Mouse (Mus musculus) limb, embryonic 14.5 days (tissue): Measurements from ENCODE around the gene Ccdc171. TPM values are rescaled to one million over a fixed set of nuclear protein-coding genes. Genes with fewer than 3 reads are reported as not detected.
"Not testable (repeated sequence)": the region's sequence is repeated elsewhere in the genome, so short reads cannot be mapped to it uniquely, and the experiment has no call there.

Experiments used
- ATAC-seq: fragments of 200-750 bp; cut with Nextera tagmentation; 2 replicates; pipeline ENCODE4 v1.8.0; 2017; ENCODE audit warnings: low read depth, moderate number of reproducible peaks, moderate TSS enrichment; ENCODE audit not compliant: low FRiP score
- DNase-seq: peaks from one replicate; pipeline ENCODE4 v3.0.0-alpha.2; 2015; ENCODE audit warnings: low spot score
- H3K27ac ChIP-seq: fragments of 300-500 bp; sonication (generic); replicated peaks from 2 replicates; pipeline ENCODE4 v1.5.1; 2014; ENCODE audit warnings: low read depth, mild to moderate bottlenecking, low read length, moderate library complexity, mixed read lengths
- H3K27me3 ChIP-seq: fragments of 300-500 bp; sonication (generic); 2 replicates; pipeline ENCODE4 v1.6.1; 2014; ENCODE audit warnings: low read length, mixed read lengths; ENCODE audit not compliant: control insufficient read depth, insufficient read depth
- H3K36me3 ChIP-seq: fragments of 300-500 bp; sonication (generic); 2 replicates; pipeline ENCODE4 v1.6.1; 2014; ENCODE audit warnings: mild to moderate bottlenecking, low read length, moderate library complexity, mixed read lengths; ENCODE audit not compliant: control insufficient read depth, insufficient read depth
- H3K4me1 ChIP-seq: fragments of 300-500 bp; sonication (generic); 2 replicates; pipeline ENCODE4 v1.6.1; 2014; ENCODE audit warnings: antibody characterized with exemption, low read length, mixed read lengths; ENCODE audit not compliant: control insufficient read depth, insufficient read depth
- H3K4me2 ChIP-seq: fragments of 300-500 bp; sonication (generic); replicated peaks from 2 replicates; pipeline ENCODE4 v1.6.1; 2014; ENCODE audit warnings: low read depth, mild to moderate bottlenecking, low read length, moderate library complexity; ENCODE audit not compliant: severe bottlenecking
- H3K4me3 ChIP-seq: fragments of 300-500 bp; sonication (generic); replicated peaks from 2 replicates; pipeline ENCODE4 v1.5.1; 2014; ENCODE audit warnings: low read length
- H3K9ac ChIP-seq: fragments of 300-500 bp; sonication (generic); 2 replicates; pipeline ENCODE4 v1.6.1; 2014; ENCODE audit warnings: mild to moderate bottlenecking, low read depth, low read length, moderate library complexity; ENCODE audit not compliant: severe bottlenecking
- H3K9me3 ChIP-seq: fragments of 300-500 bp; sonication (generic); 2 replicates; pipeline ENCODE4 v1.6.1; 2016; ENCODE audit warnings: low read length; ENCODE audit not compliant: control insufficient read depth
- POLR2A ChIP-seq: fragments of 200-500 bp; IDR thresholded peaks from 2 replicates; pipeline ENCODE4 v1.8.0; 2012; ENCODE audit warnings: inconsistent platforms, mild to moderate bottlenecking, moderate library complexity, borderline replicate concordance; ENCODE audit not compliant: insufficient read depth, insufficient read length; ENCODE audit errors: extremely low read depth
- WGBS: fragments of 180-500 bp; shearing (Covaris S2); extraction: QIAGEN DNeasy Blood & Tissue Kit; methylation state at CpG from one replicate; pipeline ENCODE4 v1.1.7; 2014; 5-methylcytosine and 5-hydroxymethylcytosine counted together
- polyA plus RNA-seq, 2 experiments: library from polyadenylated mRNA; depleted of rRNA in 1 of 2; stranded (reverse) in 1 of 2; unstranded in 1 of 2; fragments of >200 nt; fragmentation: Nextera tagmentation in 1 of 2; extraction: Ambion mirVana in 1 of 2; gene quantifications; 2 replicates each; pipeline versions ENCODE4 v1.2.1 to v1.2.3; 2012 to 2014

Ccdc171 gene
- polyA plus RNA-seq, 2 experiments: 4.1 to 5.0 TPM

GRCm38 (mm10) chr4:83611111-83611510 lies 85.8 kb downstream of the Ccdc171 start:
- Histone ChIP-seq H3K27ac (no peak overlapping the region), H3K4me1 (no peaks in the 10 kb centered on the region), H3K9me3 (no peaks in the 10 kb centered on the region), H3K9ac (no peak overlapping the region), H3K4me2 (no peak overlapping the region), H3K4me3 (no peak overlapping the region), H3K27me3 (no peaks in the 10 kb centered on the region), H3K36me3 (no peaks in the 10 kb centered on the region)
- TF ChIP-seq POLR2A: no peak
- ATAC-seq: no peak
- WGBS: 88% methylated on average over 3 of the region's 3 CpGs
- no peak for DNase-seq

- not testable (repeated sequence) for H3K4me1 ChIP-seq, H3K27me3 ChIP-seq, H3K4me2 ChIP-seq, H3K36me3 ChIP-seq, H3K27ac ChIP-seq, H3K9me3 ChIP-seq, H3K9ac ChIP-seq, H3K4me3 ChIP-seq, ATAC-seq, DNase-seq
- 33% methylated on average over 9 of the region's 13 CpGs for WGBS
Observed at GRCm38 (mm10) chr4:83623021-83623711, 97.8 kb downstream of the Ccdc171 start.

GRCm38 (mm10) chr4:83623732-83624131 lies 98.4 kb downstream of the Ccdc171 start:
- H3K9me3 ChIP-seq: no peaks in the 10 kb centered on the region
- no peak overlapping the region for H3K4me3 ChIP-seq
- DNase-seq (no peak), ATAC-seq (no peak)
- no peak overlapping the region for H3K9ac ChIP-seq
- no peak overlapping the region for H3K27ac ChIP-seq
- no peak overlapping the region for H3K4me2 ChIP-seq
- H3K36me3 ChIP-seq: no peaks in the 10 kb centered on the region
- no peak for TF ChIP-seq POLR2A
- 88% methylated on average over 4 of the region's 4 CpGs for WGBS
- no peaks in the 10 kb centered on the region for H3K27me3 ChIP-seq
- no peaks in the 10 kb centered on the region for H3K4me1 ChIP-seq

GRCm38 (mm10) chr4:83651453-83651852 lies 126.1 kb downstream of the Ccdc171 start:
- no peak overlapping the region for H3K4me3 ChIP-seq
- 91% methylated on average over 4 of the region's 4 CpGs for WGBS
- H3K27ac ChIP-seq: no peak overlapping the region
- no peaks in the 10 kb centered on the region for H3K27me3 ChIP-seq
- peaks cover 3% of the 10 kb centered on the region; the same call in 1 of the 2 replicates for H3K4me1 ChIP-seq
- DNase-seq (no peak), ATAC-seq (no peak)
- no peak overlapping the region for H3K4me2 ChIP-seq
- no peak overlapping the region for H3K9ac ChIP-seq
- TF ChIP-seq POLR2A: no peak
- no peaks in the 10 kb centered on the region for H3K36me3 ChIP-seq
- no peaks in the 10 kb centered on the region for H3K9me3 ChIP-seq

- ATAC-seq: no peak
- Histone ChIP-seq H3K4me1 (peaks cover 10% of the 10 kb centered on the region), H3K36me3 (no peaks in the 10 kb centered on the region), H3K27ac (no peak overlapping the region), H3K9ac (no peak overlapping the region), H3K4me3 (no peak overlapping the region), H3K27me3 (no peaks in the 10 kb centered on the region), H3K9me3 (no peaks in the 10 kb centered on the region), H3K4me2 (no peak overlapping the region)
- no peak for TF ChIP-seq POLR2A
- no peak for DNase-seq
- WGBS: 48% methylated on average over 6 of the region's 6 CpGs
Observed at GRCm38 (mm10) chr4:83655396-83655795, 130.1 kb downstream of the Ccdc171 start.
